Mouse (Mus musculus): ENCODE measurements at regions not wholly inside any gene's neighbourhood (a gene's known extent, or its start where the extent isn't known, plus 50 kb on each side); places are given as distances from the start of the nearest gene placed in this dataset.

DNA sequence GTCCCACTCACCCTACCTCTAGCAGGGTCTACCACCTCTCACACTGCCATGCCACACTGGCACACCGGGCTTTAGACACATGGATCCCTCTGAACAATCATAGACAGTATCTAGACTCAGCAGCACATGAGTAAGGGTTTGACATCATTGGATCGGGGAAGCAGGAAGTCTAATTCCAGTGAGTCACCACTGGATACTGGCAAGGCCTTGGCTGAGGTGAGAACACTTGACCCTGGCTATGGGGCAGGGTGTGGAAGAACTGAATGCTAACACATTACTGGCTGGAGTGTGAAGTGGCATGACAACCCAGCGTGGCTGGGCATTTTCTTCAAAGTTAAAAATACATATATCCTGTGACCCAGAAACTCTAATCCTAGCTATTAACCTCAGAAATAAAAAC, 114.4 kb downstream of the H2afy start:
- H3K4me3 ChIP-seq, result no peak overlapping the region
- no peak overlapping the region for H3K27ac ChIP-seq
- no peak for DNase-seq (ENCODE audit: low spot score in 2 of 2)
- no peak for TF ChIP-seq CTCF (conservative IDR thresholded peaks at IDR 0.05)

DNA sequence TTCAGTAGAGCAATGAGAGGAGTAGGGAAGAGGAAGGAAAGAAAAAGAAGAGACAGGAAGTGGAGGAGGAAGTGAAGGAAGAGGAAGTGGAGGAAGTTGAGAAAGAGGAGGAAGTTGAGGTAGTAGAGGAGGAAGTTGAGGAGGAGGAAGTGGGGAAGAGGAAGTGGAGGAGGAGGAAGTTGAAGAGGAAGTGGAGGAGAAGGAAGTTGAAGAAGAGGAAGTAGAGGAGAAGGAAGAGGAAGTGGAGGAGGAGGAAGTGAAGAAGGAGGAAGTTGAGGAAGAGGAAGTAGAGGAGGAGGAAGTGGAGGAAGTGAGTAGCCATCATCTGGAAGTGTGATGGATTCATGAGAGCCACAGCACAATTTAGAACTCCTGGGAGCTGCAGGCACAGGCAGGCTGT, 122.2 kb downstream of the H2afy start:
- Histone ChIP-seq H3K27ac (no peak overlapping the region), H3K4me3 (no peak overlapping the region)
- no peak for TF ChIP-seq CTCF (conservative IDR thresholded peaks at IDR 0.05)
- DNase-seq (ENCODE audit: low spot score in 2 of 2), result no peak

DNA sequence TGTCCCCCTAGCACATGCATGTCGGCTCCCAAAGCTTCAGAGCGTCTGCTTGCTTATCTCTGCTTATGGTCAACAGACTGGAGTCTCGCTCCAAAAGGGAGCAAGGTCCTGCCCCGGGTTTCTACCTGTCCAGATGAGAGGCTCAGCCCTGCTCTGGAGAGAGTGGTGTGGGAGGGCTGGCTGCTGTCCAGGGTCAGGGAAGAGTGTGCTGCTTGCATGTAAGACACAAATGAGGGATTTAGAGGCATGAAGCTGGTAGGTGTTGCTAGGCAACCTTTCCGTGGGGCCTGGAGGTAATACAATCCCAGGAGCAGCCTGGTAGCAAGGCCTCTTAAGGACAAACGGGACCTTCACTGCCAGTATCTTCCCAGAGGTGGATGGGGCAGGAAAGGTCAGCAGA, 125.7 kb downstream of the H2afy start:
- Histone ChIP-seq H3K27ac (no peak overlapping the region), H3K4me3 (no peak overlapping the region)
- DNase-seq (ENCODE audit: low spot score in 2 of 2), result no peak
- no peak for TF ChIP-seq CTCF (conservative IDR thresholded peaks at IDR 0.05)

DNA sequence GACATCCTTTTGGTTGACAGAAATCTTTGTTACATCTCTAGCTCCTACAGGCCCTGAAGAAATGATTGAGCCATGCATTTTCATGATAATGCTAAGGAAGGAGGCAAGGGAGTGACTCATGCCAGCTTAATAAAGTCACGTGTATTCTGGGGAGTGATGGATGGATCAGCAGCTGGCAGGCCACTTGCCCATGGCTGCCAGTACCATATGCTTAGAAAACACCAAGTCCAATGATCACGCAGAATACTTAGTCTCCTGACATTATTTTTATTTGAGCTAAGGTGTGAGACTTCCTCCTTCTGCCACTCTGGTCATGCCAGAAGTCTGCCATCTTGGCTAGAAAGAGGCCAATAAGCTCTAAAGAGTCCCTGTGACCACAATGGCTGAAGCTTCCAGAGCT, 129.3 kb downstream of the H2afy start:
- H3K27ac ChIP-seq, result no peak overlapping the region
- peak in 1 of 2 experiments; percentile 33 for DNase-seq (ENCODE audit: low spot score in 2 of 2)
- TF ChIP-seq CTCF (conservative IDR thresholded peaks at IDR 0.05), result no peak
- no peak overlapping the region for H3K4me3 ChIP-seq

DNA sequence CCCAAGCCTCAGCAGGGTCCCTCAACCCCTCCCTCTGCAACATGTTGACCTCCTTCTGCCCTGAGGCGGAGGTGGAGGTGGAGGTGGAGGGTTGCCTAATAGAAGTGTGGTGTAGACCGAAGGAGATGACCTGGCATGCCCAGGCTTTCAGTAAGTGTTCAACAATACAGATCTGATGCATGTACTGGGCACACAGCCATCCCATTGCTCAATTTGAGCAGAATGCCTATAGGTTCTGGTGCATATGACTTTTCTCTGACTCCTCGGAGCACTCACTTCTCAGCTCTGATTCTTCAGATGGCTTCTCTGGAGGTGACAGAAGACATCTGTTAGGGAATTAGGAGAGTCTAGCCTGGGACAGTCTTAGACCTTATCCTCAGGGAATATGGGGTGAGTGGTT, 130.4 kb downstream of the H2afy start:
- no peak for TF ChIP-seq CTCF (conservative IDR thresholded peaks at IDR 0.05)
- H3K27ac ChIP-seq, result no peak overlapping the region
- no peak for DNase-seq (ENCODE audit: low spot score in 2 of 2)

DNA sequence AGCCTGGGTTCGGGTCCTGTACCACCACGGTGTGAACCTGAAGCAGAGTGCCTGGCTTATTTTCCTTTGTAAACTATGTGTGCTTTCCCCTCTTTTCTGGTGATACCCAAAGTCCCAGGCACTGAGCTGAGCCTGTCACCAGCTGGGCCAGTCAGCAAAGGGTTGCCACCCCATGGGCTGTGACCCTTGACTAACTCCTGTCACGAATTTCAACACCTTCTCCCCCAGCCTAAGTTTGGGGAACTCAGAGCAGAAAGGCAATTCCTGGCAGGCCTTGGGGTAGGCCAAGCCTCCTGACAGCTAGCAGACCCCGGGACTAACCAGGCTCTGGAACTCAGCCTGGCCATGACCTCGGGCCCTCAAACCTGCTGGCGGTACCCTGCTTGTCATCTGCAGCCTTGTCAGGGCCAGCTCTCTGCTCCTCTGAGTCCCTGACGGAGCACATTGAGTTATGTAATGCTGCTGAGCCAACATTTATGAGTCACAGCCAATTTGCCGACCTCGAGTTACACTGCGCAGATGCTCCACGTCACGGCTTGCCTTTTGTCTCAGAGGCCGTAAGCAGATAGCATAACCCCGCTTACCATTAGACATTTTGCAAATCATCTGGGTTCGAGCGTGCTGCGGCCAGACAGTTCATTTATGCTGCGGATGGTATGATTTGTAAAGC, 132.3 kb downstream of the H2afy start:
- Histone ChIP-seq H3K4me3 (no peak overlapping the region), H3K27ac (peak overlapping the region; percentile 63)
- no peak for TF ChIP-seq CTCF (conservative IDR thresholded peaks at IDR 0.05)
- DNase-seq (ENCODE audit: low spot score in 2 of 2), result peak; percentile 49 to 69

More for the DNA sequence above, 130.4 kb downstream of the H2afy start:
- no peak overlapping the region for H3K4me3 ChIP-seq

DNA sequence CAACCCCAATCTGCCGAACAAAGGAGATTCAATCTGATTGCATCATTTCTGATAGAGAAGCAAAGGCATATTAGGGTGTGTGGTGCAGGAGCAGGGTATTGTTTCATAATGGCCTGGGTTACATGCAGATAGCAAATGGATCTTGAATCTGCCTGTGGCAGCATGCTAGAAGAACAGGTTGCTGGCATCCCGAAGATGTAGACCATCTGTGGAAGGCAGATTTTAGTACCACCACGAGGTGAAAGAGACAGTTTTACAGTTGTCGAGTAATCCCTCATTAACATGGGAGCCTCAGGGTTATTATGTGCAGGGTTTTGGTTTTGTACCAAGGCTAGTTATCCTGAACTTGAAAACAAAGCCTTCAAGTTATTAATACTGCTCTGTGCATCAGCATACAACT, 140.9 kb downstream of the H2afy start:
- peak in 1 of 2 experiments; percentile 20 for DNase-seq (ENCODE audit: low spot score in 2 of 2)
- no peak overlapping the region for H3K27ac ChIP-seq
- no peak for TF ChIP-seq CTCF (conservative IDR thresholded peaks at IDR 0.05)

DNA sequence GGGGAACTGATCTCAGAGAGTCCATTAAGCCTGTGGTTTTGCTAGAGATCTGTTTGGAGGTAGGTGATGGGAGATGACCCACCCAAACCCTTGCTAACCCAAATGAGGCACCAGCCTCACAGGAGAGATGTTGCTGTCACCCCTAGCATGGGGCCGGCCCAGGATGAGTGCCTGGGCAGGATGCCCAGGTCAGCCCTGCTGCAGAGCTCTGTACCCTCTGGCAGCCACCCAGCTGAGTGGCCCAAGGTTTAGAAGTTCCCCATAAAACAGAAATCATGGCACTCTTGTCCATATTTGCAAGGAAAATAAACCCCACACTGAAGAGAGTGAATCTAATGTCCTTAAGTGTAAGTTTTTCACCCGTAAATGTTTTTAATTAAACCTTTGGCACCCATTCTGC, 141.7 kb downstream of the H2afy start:
- no peak for TF ChIP-seq CTCF (conservative IDR thresholded peaks at IDR 0.05)
- no peak overlapping the region for H3K4me3 ChIP-seq
- DNase-seq (ENCODE audit: low spot score in 2 of 2), result no peak
- H3K27ac ChIP-seq, result no peak overlapping the region

More for the DNA sequence above, 140.9 kb downstream of the H2afy start:
- H3K4me3 ChIP-seq, result no peak overlapping the region

DNA sequence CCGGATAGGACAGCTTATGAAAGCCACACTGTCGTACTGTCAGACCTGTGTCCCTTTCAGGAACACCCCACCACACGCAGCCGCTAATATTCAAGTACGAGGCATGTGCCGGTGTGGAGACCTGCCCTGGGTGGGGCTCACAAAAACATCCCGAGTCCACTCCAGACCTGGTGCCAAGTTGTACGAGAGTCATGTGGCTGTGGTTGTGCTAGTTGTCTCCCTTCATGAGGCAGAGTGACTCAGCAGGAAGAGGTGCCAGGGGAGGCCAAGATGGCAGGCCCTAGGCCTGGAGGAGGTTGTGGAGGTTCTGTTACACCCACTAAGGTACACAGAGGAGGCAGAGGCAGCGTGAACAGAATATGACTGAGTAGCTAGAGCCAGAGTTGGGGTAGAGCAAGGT, 143.5 kb downstream of the H2afy start:
- TF ChIP-seq CTCF (conservative IDR thresholded peaks at IDR 0.05), result no peak
- no peak for DNase-seq (ENCODE audit: low spot score in 2 of 2)
- no peak overlapping the region for H3K4me3 ChIP-seq
- no peak overlapping the region for H3K27ac ChIP-seq

DNA sequence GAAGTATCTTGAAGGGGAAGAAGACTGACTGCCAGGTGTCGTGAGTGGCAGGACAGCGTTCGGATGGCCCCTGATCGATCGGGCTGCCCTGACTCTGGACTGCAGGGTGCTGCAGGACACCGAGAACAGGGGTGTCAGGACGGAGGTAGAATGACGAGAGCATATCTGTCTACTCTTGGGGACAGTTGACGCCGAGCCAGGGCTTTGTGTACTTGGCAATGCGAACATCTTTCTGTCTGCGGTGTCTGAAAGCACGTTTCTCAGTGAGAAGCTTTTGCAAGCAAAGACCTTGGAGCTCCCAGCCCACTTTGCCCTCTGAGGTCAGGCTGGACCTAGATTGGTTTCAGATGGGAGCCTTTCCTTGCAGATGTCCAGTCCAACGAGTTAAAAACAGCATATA, 144.9 kb downstream of the H2afy start:
- no peak for TF ChIP-seq CTCF (conservative IDR thresholded peaks at IDR 0.05)
- Histone ChIP-seq H3K27ac (no peak overlapping the region), H3K4me3 (no peak overlapping the region)
- DNase-seq (ENCODE audit: low spot score in 2 of 2), result no peak

DNA sequence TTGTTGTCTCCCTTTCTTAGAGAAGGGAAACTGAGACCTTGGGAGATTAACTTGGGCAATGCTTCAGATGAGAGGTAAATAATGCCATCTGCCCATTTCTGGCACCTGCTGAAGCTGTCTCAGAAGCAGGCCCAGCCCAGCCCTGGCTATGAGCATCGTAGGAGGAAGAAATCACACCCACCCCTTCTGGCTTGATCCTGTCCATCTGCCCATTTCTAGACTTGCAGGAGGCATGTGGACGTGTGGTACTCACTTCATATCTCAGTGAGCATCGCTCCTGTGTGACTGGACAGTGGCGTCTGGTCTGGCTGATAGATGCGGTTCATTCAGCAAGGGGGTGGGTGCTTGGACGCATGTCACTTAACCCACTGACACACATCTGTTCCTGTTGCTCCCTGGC, 146.0 kb downstream of the H2afy start:
- DNase-seq (ENCODE audit: low spot score in 2 of 2), result no peak
- TF ChIP-seq CTCF (conservative IDR thresholded peaks at IDR 0.05), result no peak
- H3K27ac ChIP-seq, result no peak overlapping the region
- no peak overlapping the region for H3K4me3 ChIP-seq

DNA sequence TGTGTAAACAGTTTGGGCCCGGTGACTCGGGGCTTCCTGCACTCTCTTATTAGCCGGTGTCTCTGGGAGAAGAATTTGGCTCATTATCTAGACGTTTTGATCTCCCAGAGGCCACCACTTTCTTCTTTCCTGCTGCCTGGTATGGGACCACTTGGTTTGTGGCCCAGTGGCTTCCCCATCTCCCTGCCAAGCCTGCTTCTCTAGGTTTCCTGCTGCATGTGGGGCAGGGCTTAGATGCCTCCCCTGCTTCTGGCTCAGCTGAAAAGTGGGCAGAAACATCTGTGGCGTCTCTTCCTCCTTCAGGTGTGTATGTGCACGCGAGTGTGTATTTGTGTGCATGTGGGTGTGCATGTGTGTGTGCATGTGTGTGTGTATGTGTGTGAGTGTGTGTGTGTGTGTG, 146.8 kb downstream of the H2afy start:
- Histone ChIP-seq H3K27ac (no peak overlapping the region), H3K4me3 (no peak overlapping the region)
- DNase-seq (ENCODE audit: low spot score in 2 of 2), result no peak
- no peak for TF ChIP-seq CTCF (conservative IDR thresholded peaks at IDR 0.05)

DNA sequence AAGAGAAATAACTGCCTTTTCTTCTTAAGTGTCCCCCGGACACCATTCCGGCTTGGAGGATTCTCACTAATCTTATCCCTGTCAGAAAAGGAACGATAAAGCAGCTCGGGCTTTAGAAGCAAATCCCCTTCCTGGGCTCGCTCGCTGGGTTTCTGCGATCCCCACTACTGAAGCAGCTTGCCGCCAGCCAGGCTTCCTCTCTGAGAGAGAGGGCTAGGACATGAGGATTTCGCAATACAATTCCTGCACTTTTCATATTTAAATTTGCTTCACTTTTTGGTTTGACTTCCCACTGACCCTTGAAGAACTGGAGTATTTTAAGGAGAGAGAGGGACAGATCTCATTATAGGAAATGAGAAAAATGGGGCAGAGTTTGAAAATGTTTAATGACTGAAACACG, 149.4 kb upstream of the Pitx1 start:
- DNase-seq (ENCODE audit: low spot score in 2 of 2), result no peak
- Histone ChIP-seq H3K27ac (no peak overlapping the region), H3K4me3 (no peak overlapping the region)
- no peak for TF ChIP-seq CTCF (conservative IDR thresholded peaks at IDR 0.05)

DNA sequence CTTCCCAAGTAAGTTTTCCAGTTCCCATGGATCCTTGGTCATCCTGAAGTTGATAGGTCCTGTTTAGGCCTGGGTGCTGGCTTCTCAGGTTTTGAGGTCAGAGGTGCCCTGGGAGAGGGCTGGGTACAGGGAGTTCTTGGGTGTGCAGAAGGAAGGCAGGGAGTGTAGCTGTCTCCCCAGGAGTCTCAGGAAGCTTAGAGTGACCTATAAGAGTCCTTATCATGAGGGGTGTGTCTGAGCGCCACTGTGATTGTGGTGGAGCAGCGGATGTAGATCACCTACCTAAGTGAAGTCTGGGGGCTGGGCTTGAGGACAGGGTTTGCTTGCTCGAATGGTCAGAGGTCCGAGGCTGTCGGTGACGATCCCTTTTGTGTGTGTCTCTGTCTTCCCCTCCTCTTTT, 148.8 kb upstream of the Pitx1 start:
- Histone ChIP-seq H3K4me3 (no peak overlapping the region), H3K27ac (no peak overlapping the region)
- TF ChIP-seq CTCF (conservative IDR thresholded peaks at IDR 0.05), result no peak
- no peak for DNase-seq (ENCODE audit: low spot score in 2 of 2)

DNA sequence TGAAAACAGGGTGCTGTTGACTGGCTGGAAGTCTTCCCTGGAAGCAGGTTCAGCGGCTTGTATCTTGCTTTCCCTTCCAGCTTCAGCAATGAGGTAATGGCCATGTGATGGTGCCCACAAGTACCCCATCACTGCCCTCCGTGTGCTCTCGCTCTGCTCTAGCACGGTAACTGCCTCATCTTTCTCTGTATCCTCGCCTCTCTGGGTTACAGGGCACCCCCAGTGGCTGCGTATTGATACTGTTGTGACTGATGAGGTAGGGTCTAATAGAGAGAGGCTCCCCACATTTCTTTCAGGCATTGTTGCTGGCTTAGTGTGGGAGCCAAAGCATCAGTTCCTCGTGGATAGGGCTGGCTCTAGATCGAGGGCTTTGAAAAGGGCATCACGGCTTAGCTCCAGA, 147.9 kb upstream of the Pitx1 start:
- Histone ChIP-seq H3K4me3 (no peak overlapping the region), H3K27ac (no peak overlapping the region)
- peak; percentile 36 for TF ChIP-seq CTCF (conservative IDR thresholded peaks at IDR 0.05)
- no peak for DNase-seq (ENCODE audit: low spot score in 2 of 2)
